Mouse (Mus musculus) heart, postnatal 0 days (tissue): ENCODE measurements around the gene Sec31a.

Source experiments
- CTCF ChIP-seq: IDR thresholded peaks from 2 replicates; pipeline ENCODE4 v1.5.1; 2016; ENCODE audit warnings: antibody characterized with exemption, control low read depth, low read depth
- EP300 ChIP-seq: IDR thresholded peaks from 2 replicates; pipeline ENCODE4 v1.6.1; 2016; ENCODE audit warnings: antibody characterized with exemption, low read depth

- TF ChIP-seq CTCF (no peak), EP300 (no peak)
Observed at GRCm38 (mm10) chr5:100378981-100379380, 37.1 kb downstream of the Sec31a start.
